In genomic region chr4:95193028-95193427, GRCm38 (mm10) we compare ENCODE assay signal across 8 mouse cellular contexts.
A peak's percentile ranks its signal among the peaks of the same experiment; 100 is the strongest.
DNase-seq lines count a peak whose midpoint lies in the region; ATAC-seq lines count a peak whose summit lies in the region.
"Had no signal": no experiment of that assay in that cellular context is flagged by ENCODE, and none has a peak within 500 bp of the region (broad histone marks: within the 10 kb centered on the region; RNA-seq: fewer than 3 reads in every experiment).

No protein-coding gene starts in this region.

- H3K9me3 ChIP-seq in liver, embryonic 15.5 days (replicated peaks) = no peaks in the 10 kb centered on the region
- no peaks in the 10 kb centered on the region for H3K9me3 ChIP-seq in forebrain, embryonic 12.5 days
- H3K9me3 ChIP-seq in neural tube, embryonic 15.5 days (replicated peaks) = no peaks in the 10 kb centered on the region
- H3K9me3 ChIP-seq: embryonic facial prominence, embryonic 13.5 days had no signal

- intact Hi-C loops in heart, postnatal 36 days (cut with DNase I) = no loop called here

- H3K9ac ChIP-seq in liver, embryonic 15.5 days = no peak overlapping the region
- H3K9ac ChIP-seq in forebrain, embryonic 12.5 days = no peak overlapping the region
- no peak overlapping the region for H3K9ac ChIP-seq in neural tube, embryonic 15.5 days (replicated peaks)
- H3K9ac ChIP-seq: embryonic facial prominence, embryonic 13.5 days had no signal

- H3K36me3 ChIP-seq in liver, embryonic 15.5 days (replicated peaks) = no peaks in the 10 kb centered on the region
- no peaks in the 10 kb centered on the region for H3K36me3 ChIP-seq in forebrain, embryonic 12.5 days (replicated peaks)
- no peaks in the 10 kb centered on the region for H3K36me3 ChIP-seq in neural tube, embryonic 15.5 days
- H3K36me3 ChIP-seq: embryonic facial prominence, embryonic 13.5 days had no signal

- no peaks in the 10 kb centered on the region for H3K27me3 ChIP-seq in liver, embryonic 15.5 days
- peaks cover 6% of the 10 kb centered on the region for H3K27me3 ChIP-seq in forebrain, embryonic 12.5 days
- H3K27me3 ChIP-seq in neural tube, embryonic 15.5 days (replicated peaks) = no peaks in the 10 kb centered on the region
- H3K27me3 ChIP-seq: embryonic facial prominence, embryonic 13.5 days had no signal

- H3K4me2 ChIP-seq in liver, embryonic 15.5 days = no peak overlapping the region; the same call in 1 of the 2 replicates
- H3K4me2 ChIP-seq in forebrain, embryonic 12.5 days = no peak overlapping the region
- no peak overlapping the region for H3K4me2 ChIP-seq in neural tube, embryonic 15.5 days
- H3K4me2 ChIP-seq: embryonic facial prominence, embryonic 13.5 days had no signal

- H3K4me1 ChIP-seq in brown adipose tissue, adult 24 weeks (ENCODE audit: control insufficient read depth, insufficient read depth, insufficient read length, low read length) = peaks cover 4% of the 10 kb centered on the region; the same call in 1 of the 2 replicates
- peaks cover 26% of the 10 kb centered on the region for H3K4me1 ChIP-seq in liver, embryonic 15.5 days (replicated peaks)
- peaks cover 4% of the 10 kb centered on the region; the same call in 1 of the 2 replicates for H3K4me1 ChIP-seq in forebrain, embryonic 12.5 days
- no peaks in the 10 kb centered on the region for H3K4me1 ChIP-seq in neural tube, embryonic 15.5 days

- ATAC-seq in liver, embryonic 15.5 days (ENCODE audit: insufficient read depth) = peak; percentile 76
- ATAC-seq in forebrain, embryonic 12.5 days (ENCODE audit: low FRiP score) = no peak
- ATAC-seq in neural tube, embryonic 15.5 days (ENCODE audit: low FRiP score) = no peak

- H3K4me3 ChIP-seq in brown adipose tissue, adult 24 weeks (ENCODE audit: insufficient read depth, low read depth, low read length) = no peak overlapping the region
- H3K4me3 ChIP-seq in liver, embryonic 15.5 days (replicated peaks) = no peak overlapping the region
- H3K4me3 ChIP-seq in forebrain, embryonic 12.5 days (replicated peaks) = no peak overlapping the region
- no peak overlapping the region for H3K4me3 ChIP-seq in neural tube, embryonic 15.5 days (replicated peaks)
- H3K4me3 ChIP-seq: embryonic facial prominence, embryonic 13.5 days had no signal

- 6% methylated on average over 4 of the region's 4 CpGs for WGBS in liver, embryonic 15.5 days (ENCODE audit: insufficient replicate concordance)
- 77% methylated on average over 4 of the region's 4 CpGs for WGBS in forebrain, embryonic 12.5 days
- WGBS in neural tube, embryonic 15.5 days = 67% methylated on average over 4 of the region's 4 CpGs

- DNase-seq in NIH3T3 (ENCODE audit: low read depth) = peak; percentile 82
- DNase-seq in heart, postnatal 36 days = peak; percentile 61 to 64
- peak; percentile 76 to 80 for DNase-seq in spleen, postnatal 36 days (ENCODE audit: low spot score in 2 of 2)

- peak overlapping the region; percentile 49; the same call in 1 of the 2 replicates for H3K27ac ChIP-seq in brown adipose tissue, adult 24 weeks (replicated peaks; ENCODE audit: low read depth, low read length)
- H3K27ac ChIP-seq in liver, embryonic 15.5 days (replicated peaks) = no peak overlapping the region
- H3K27ac ChIP-seq in forebrain, embryonic 12.5 days = no peak overlapping the region
- H3K27ac ChIP-seq in neural tube, embryonic 15.5 days (replicated peaks) = no peak overlapping the region
- H3K27ac ChIP-seq: embryonic facial prominence, embryonic 13.5 days had no signal
